Mouse (Mus musculus) limb, embryonic 11.5 days (tissue): Measurements from ENCODE around the gene Lrrc74a. TPM values are rescaled to one million over a fixed set of nuclear protein-coding genes. Genes with fewer than 3 reads are reported as not detected.

ENCODE experiments used
- ATAC-seq: fragments of 200-750 bp; cut with Nextera tagmentation; 2 replicates; pipeline ENCODE4 v1.8.0; 2017; ENCODE audit warnings: low read depth; ENCODE audit not compliant: insufficient number of reproducible peaks, low FRiP score, low TSS enrichment
- DNase-seq: peaks from one replicate; pipeline ENCODE4 v3.0.0-alpha.2; 2015; ENCODE audit warnings: low spot score
- H3K27ac ChIP-seq: fragments of 300-500 bp; sonication (generic); replicated peaks from 2 replicates; pipeline ENCODE4 v1.5.1; 2014; ENCODE audit warnings: low read depth, mild to moderate bottlenecking, low read length
- H3K27me3 ChIP-seq: fragments of 300-500 bp; sonication (generic); 2 replicates; pipeline ENCODE4 v1.6.1; 2014; ENCODE audit warnings: mild to moderate bottlenecking, low read length, mixed read lengths; ENCODE audit not compliant: control insufficient read depth, insufficient read depth
- H3K36me3 ChIP-seq: fragments of 300-500 bp; sonication (generic); 2 replicates; pipeline ENCODE4 v1.6.1; 2014; ENCODE audit warnings: mild to moderate bottlenecking, low read length, moderate library complexity, mixed read lengths; ENCODE audit not compliant: control insufficient read depth, insufficient read depth
- H3K4me1 ChIP-seq: fragments of 300-500 bp; sonication (generic); 2 replicates; pipeline ENCODE4 v1.6.1; 2014; ENCODE audit warnings: low read length, mixed read lengths; ENCODE audit not compliant: control insufficient read depth, insufficient read depth
- H3K4me2 ChIP-seq: fragments of 300-500 bp; sonication (generic); 2 replicates; pipeline ENCODE4 v1.6.1; 2014; ENCODE audit warnings: low read depth, mild to moderate bottlenecking, moderate library complexity; ENCODE audit not compliant: severe bottlenecking
- H3K4me3 ChIP-seq: fragments of 300-500 bp; sonication (generic); 2 replicates; pipeline ENCODE4 v1.5.1; 2014; ENCODE audit warnings: low read depth, low read length
- H3K9ac ChIP-seq: fragments of 300-500 bp; sonication (generic); 2 replicates; pipeline ENCODE4 v1.6.1; 2014; ENCODE audit warnings: mild to moderate bottlenecking, low read length
- H3K9me3 ChIP-seq: fragments of 300-500 bp; sonication (generic); 2 replicates; pipeline ENCODE4 v1.6.1; 2016; ENCODE audit warnings: low read length; ENCODE audit not compliant: control insufficient read depth
- WGBS: fragments of 180-500 bp; shearing (Covaris S2); extraction: QIAGEN DNeasy Blood & Tissue Kit; methylation state at CpG from one replicate; pipeline ENCODE4 v1.1.7; 2014; 5-methylcytosine and 5-hydroxymethylcytosine counted together
- polyA plus RNA-seq: library from polyadenylated mRNA; unstranded; fragments of >200 nt; fragmentation: Nextera tagmentation; extraction: Ambion mirVana; gene quantifications from 2 replicates; pipeline ENCODE4 v1.2.1, GENCODE M21; 2014

Lrrc74a gene
- polyA plus RNA-seq, 1 experiment from 2014 or later, result not detected

DNA sequence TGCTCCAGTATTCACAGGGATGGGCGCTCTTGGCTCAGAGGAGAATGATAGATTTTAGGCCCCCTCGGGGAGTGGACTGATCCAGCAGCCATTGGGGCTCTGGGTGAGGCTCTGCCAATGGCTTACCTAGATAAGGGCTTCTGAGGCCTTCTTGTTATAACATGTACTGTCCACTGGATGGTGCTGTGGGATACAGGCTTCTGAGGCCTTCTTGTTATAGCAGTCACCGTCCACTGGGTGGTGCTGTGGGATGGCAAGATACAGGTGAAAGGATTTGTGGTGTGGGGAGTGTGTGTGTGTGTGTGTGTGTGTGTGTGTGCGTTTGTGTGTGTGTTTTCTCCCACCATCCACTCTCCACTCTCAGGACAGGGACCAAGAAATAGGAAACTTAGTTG lies 61.7 kb downstream of the Lrrc74a start:
- ATAC-seq (peak; percentile 33; the same call in 1 of the 2 replicates), DNase-seq (peak; percentile 91)
- Histone ChIP-seq H3K4me2 (no peak overlapping the region), H3K4me3 (no peak overlapping the region), H3K9ac (no peak overlapping the region), H3K27ac (no peak overlapping the region), H3K36me3 (no peaks in the 10 kb centered on the region), H3K27me3 (no peaks in the 10 kb centered on the region), H3K4me1 (peaks cover 10% of the 10 kb centered on the region), H3K9me3 (no peaks in the 10 kb centered on the region)
- WGBS, result 3% methylated on average over 4 of the region's 4 CpGs

DNA sequence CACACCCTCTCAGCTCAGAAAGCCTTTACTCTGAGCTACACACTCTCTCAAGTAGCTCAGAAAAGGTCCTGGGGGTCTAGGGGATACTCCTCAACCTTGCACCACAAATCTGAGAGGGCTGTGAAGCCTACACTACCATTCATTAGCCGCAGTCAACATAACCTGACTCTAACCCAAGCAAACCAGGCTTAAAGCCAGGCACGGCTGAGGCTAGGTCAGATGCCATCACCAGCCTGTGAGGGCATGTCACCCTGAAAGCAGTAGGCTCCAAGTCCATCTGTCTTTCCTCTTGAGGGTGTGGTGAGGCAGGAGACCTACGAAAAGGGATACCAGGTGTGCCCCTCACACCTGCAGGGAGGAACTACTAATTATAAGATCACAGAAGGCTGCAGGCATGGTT lies 62.2 kb downstream of the Lrrc74a start:
- no peak overlapping the region for H3K4me2 ChIP-seq
- no peak overlapping the region for H3K4me3 ChIP-seq
- H3K36me3 ChIP-seq, result no peaks in the 10 kb centered on the region
- DNase-seq (no peak), ATAC-seq (no peak)
- WGBS, result 74% methylated on average over 3 of the region's 3 CpGs
- no peak overlapping the region for H3K9ac ChIP-seq
- no peaks in the 10 kb centered on the region for H3K27me3 ChIP-seq
- peaks cover 14% of the 10 kb centered on the region for H3K4me1 ChIP-seq
- no peaks in the 10 kb centered on the region for H3K9me3 ChIP-seq
- H3K27ac ChIP-seq, result no peak overlapping the region

DNA sequence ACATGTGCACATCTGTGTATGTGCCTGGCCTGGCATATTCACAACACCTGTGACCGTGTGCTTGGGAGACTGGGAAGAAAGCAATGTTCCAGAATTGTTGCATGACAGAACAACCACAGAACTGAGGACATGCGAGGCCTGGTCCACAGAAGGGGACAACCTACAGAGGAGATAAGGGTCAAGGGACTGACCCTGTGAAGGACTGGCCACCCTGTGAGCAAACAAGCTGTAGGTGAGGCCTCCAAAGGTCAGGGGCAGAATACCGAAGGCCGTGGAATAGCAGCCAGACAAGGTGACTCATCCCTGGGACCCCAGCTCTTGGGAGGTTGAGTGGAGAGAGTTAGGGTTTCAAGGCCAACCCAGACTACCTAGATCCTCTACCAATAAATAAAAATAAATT lies 63.6 kb downstream of the Lrrc74a start:
- no peak for ATAC-seq
- WGBS, result 82% methylated on average over 4 of the region's 4 CpGs
- no peak for DNase-seq
- Histone ChIP-seq H3K27me3 (no peaks in the 10 kb centered on the region), H3K4me2 (no peak overlapping the region), H3K4me1 (peaks cover 26% of the 10 kb centered on the region), H3K27ac (no peak overlapping the region), H3K9me3 (no peaks in the 10 kb centered on the region), H3K9ac (no peak overlapping the region), H3K36me3 (no peaks in the 10 kb centered on the region), H3K4me3 (no peak overlapping the region)

DNA sequence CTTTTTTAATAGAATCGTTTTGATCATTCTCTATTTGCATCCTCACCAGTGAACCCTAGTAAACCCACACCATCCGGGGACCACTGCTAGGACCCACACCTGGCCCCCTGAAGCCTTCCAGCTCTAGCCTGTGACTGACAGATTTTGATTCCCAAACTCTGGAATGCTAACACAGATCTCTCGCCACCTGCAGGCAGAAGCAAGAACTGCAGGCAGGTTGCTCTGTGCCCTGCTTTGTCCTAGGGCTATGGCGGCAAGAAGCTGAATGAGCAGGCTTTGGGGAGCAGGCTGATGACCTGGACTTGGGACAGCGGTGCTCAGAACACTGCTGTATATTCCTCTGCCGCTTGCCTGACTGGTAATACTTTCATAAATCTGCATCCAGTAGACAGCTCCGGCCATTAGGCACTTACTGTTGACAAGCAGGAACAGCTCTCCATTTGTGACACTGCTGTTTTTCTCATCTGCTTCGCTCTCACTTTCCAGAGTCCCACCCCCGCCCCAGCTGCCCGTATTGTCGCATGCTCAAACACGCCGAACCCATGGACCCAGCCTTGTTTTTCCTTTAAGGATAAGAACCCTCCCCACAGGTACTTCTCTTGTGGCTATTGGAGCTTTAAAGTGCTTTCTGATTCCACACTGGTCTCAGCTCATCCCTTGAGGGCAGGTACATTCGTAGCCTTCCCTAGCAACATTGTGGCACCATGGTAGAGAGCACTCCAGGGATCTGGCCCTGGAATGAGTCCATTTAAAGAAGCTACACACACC lies 64.8 kb downstream of the Lrrc74a start:
- Histone ChIP-seq H3K9me3 (no peaks in the 10 kb centered on the region), H3K27me3 (no peaks in the 10 kb centered on the region), H3K4me1 (peaks cover 36% of the 10 kb centered on the region), H3K4me2 (no peak overlapping the region), H3K27ac (peak overlapping the region; percentile 31; the same call in 1 of the 2 replicates), H3K4me3 (no peak overlapping the region), H3K36me3 (no peaks in the 10 kb centered on the region), H3K9ac (no peak overlapping the region)
- DNase-seq, result peak; percentile 97
- 25% methylated on average over 14 of the region's 14 CpGs for WGBS
- ATAC-seq, result no peak

DNA sequence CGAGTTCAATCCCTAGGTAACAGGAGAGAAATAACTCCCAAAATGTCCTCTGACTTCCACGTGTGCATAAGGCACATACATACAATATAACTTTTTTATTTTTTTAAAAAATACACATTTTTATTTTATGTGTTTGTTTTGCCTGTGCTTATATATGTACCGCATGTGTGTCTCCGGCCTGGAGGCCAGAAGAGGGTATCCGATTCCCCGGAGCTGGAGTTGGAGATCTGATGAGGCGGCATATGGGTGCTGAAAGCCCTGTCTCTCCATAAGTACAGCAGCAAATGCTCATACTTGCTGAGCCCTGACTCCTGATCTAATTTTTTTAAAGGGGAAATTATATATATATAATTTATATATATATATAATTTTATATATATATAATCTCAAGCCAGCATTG lies 65.6 kb downstream of the Lrrc74a start:
- Histone ChIP-seq H3K27me3 (no peaks in the 10 kb centered on the region), H3K4me2 (no peak overlapping the region), H3K4me3 (no peak overlapping the region), H3K4me1 (peaks cover 42% of the 10 kb centered on the region), H3K36me3 (no peaks in the 10 kb centered on the region), H3K9ac (no peak overlapping the region), H3K9me3 (no peaks in the 10 kb centered on the region), H3K27ac (no peak overlapping the region)
- ATAC-seq, result no peak
- 86% methylated on average over 7 of the region's 7 CpGs for WGBS
- no peak for DNase-seq

DNA sequence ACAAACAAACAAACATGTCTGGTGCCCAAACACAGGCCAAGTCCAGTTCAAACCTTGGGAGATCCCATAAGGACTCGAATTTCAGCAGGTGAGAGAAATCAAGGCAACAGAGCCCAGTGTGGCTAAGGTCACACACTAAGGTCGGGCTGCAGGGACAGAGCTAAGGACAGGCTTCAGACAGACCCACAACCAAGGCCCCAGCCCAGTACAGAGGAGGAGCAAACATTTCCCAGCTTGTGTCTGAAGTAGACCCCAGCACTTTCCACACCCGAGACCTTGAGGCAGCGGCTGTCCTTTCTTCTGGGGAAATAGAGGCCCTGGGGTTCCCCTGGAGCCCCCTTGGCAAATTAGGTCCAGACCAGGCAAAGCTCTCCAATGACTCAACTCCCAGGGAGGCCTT lies 66.2 kb downstream of the Lrrc74a start:
- no peak for ATAC-seq
- H3K27ac ChIP-seq, result peak overlapping the region; percentile 94
- H3K9me3 ChIP-seq, result no peaks in the 10 kb centered on the region
- H3K4me3 ChIP-seq, result no peak overlapping the region
- no peaks in the 10 kb centered on the region for H3K27me3 ChIP-seq
- no peak overlapping the region for H3K9ac ChIP-seq
- no peak overlapping the region for H3K4me2 ChIP-seq
- WGBS, result 23% methylated on average over 4 of the region's 4 CpGs
- H3K36me3 ChIP-seq, result no peaks in the 10 kb centered on the region
- H3K4me1 ChIP-seq, result peaks cover 42% of the 10 kb centered on the region
- no peak for DNase-seq

DNA sequence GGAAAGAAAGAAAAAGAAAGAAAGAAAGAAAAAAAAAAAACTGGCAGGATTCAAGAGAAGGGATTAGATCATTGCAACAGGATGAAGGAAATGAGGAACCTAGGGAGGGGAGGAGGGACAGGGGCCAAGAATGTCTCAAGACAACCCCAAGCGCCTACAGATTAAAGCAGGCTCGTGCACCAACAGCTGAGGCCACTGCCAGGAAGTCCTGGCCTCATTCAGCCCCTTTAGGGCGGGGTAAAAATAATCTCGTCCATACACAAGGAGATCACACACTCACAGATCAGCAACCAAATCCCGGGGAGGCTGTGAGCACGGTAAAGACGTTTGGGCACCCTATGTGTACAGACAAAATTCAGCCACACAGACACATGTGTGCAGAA lies 66.6 kb downstream of the Lrrc74a start:
- 5% methylated on average over 7 of the region's 7 CpGs for WGBS
- DNase-seq (no peak), ATAC-seq (no peak)
- Histone ChIP-seq H3K9ac (peak overlapping the region; percentile 40; the same call in 1 of the 2 replicates), H3K36me3 (no peaks in the 10 kb centered on the region), H3K27me3 (no peaks in the 10 kb centered on the region), H3K27ac (peak overlapping the region; percentile 94), H3K4me2 (peak overlapping the region; percentile 38), H3K4me3 (no peak overlapping the region), H3K9me3 (no peaks in the 10 kb centered on the region), H3K4me1 (peaks cover 43% of the 10 kb centered on the region)

DNA sequence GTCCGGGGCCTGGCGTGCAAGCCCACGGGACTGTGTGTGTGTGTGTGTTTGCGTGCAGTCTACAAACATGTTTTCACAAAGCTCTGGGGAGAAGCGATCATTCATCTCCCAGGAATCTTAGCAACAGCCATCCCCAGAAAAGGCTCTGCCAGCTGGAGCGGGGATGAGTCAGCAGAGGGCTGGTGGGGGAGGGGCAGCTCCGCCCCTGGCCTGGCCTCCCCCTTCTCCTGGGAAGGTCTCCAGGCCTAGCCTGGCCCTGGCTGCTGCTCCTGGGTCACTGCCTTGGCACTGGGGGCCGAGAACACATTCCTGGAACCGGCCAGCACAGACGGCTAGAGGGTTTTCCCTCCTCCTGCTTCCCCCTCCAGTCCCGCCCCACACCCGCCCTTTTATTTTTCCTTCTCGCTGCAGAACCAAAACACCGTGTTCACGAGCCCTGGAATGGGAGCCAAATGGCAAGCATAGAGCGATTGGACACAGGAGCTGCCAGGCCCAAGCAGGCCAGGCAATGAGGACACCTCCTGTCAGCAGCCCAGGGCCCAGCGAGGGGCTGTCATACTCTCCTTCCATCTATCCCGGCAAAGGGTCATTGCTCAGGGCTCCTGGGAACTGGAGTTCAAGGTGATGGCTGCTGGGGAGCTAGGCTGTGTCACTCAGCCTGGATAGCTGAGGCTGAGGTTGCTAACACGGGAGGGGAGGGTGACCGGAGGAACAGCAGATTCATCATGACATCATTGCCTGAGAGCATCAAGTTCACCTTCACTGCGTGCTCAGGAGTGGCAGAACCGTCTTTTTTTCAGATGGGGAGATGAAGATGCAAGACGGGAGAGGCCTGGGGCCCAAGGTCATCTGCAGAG lies 67.2 kb downstream of the Lrrc74a start:
- Histone ChIP-seq H3K4me2 (peak overlapping the region; percentile 38), H3K36me3 (no peaks in the 10 kb centered on the region), H3K27me3 (no peaks in the 10 kb centered on the region), H3K4me3 (no peak overlapping the region), H3K4me1 (peaks cover 48% of the 10 kb centered on the region), H3K9ac (peak overlapping the region; percentile 40), H3K27ac (peak overlapping the region; percentile 94), H3K9me3 (no peaks in the 10 kb centered on the region)
- DNase-seq (peak; percentile 88), ATAC-seq (peak; percentile 59)
- under 1% methylated on average over 23 of the region's 23 CpGs for WGBS
